Comparison of ENCODE assay signal across 26 mouse cellular contexts in the genomic region with DNA sequence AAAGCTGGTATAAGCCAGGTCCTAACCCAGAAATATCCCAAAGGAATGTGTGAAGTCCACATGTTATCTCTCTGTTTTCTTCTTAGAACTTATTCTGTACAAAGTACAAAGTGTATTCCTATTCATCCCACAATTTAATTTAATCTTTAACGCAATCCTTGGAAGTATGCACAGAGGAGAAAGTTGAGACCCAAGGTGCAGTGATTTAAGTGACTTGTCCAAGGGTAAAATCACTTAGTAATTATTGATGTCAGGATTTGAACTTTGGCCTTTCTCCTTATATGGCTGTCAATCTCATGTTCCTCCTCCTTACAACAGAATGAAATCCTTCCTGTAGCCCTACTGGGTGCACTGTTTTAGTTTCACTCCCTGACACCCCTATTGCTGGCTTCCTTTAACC. TPM values are rescaled to one million over a fixed set of nuclear protein-coding genes. Genes with fewer than 3 reads are reported as not detected.
A peak's percentile ranks its signal among the peaks of the same experiment; 100 is the strongest.
DNase-seq lines count a peak whose midpoint lies in the region; ATAC-seq and TF ChIP-seq lines count a peak whose summit lies in the region.
"Had no signal": no experiment of that assay in that cellular context is flagged by ENCODE, and none has a peak within 500 bp of the region (broad histone marks: within the 10 kb centered on the region; RNA-seq: fewer than 3 reads in every experiment).

No protein-coding gene starts in this region.

- H3K4me3 ChIP-seq in kidney, embryonic 15.5 days (replicated peaks): no peak overlapping the region
- H3K4me3 ChIP-seq in MEL (ENCODE audit: control insufficient read depth in 1 of 2, insufficient read depth in 1 of 2, low read depth in 2 of 2, low read length in 2 of 2): no peak overlapping the region
- H3K4me3 ChIP-seq in intestine, postnatal 0 days (ENCODE audit: low read depth, low read length): no peak overlapping the region
- no peak overlapping the region for H3K4me3 ChIP-seq in limb, embryonic 12.5 days (replicated peaks)
- H3K4me3 ChIP-seq in thymus, adult 2 months (ENCODE audit: control insufficient read depth, insufficient read depth, low read length): no peak overlapping the region
- H3K4me3 ChIP-seq: embryonic facial prominence, embryonic 12.5 days; embryonic facial prominence, embryonic 15.5 days; forebrain, embryonic 15.5 days; heart, embryonic 12.5 days; heart, embryonic 15.5 days had no signal

- no peak overlapping the region for H3K9ac ChIP-seq in kidney, embryonic 15.5 days
- H3K9ac ChIP-seq in MEL (ENCODE audit: control insufficient read depth, low read depth, low read length, poor library complexity, severe bottlenecking): no peak overlapping the region
- no peak overlapping the region for H3K9ac ChIP-seq in intestine, postnatal 0 days (ENCODE audit: low read depth, low read length)
- no peak overlapping the region for H3K9ac ChIP-seq in limb, embryonic 12.5 days (replicated peaks)
- H3K9ac ChIP-seq: embryonic facial prominence, embryonic 12.5 days; embryonic facial prominence, embryonic 15.5 days; forebrain, embryonic 15.5 days; heart, embryonic 12.5 days; heart, embryonic 15.5 days; hindbrain, embryonic 14.5 days had no signal

- H3K79me2 ChIP-seq in MEL (ENCODE audit: control insufficient read depth, insufficient read depth, low read length, poor library complexity): no peaks in the 10 kb centered on the region

- TF ChIP-seq CTCF in MEL (IDR thresholded peaks at IDR 0.05 in 2 of 3, conservative IDR thresholded peaks at IDR 0.05 in 1 of 3; ENCODE audit: control insufficient read depth in 1 of 3, insufficient read depth in 1 of 3, low read depth in 2 of 3, low read length in 3 of 3, poor library complexity in 1 of 3, severe bottlenecking in 1 of 3): no peak
- no peak for TF ChIP-seq CTCF in intestine, postnatal 0 days (IDR thresholded peaks at IDR 0.05; ENCODE audit: low read depth)
- no peak for TF ChIP-seq CTCF in thymus, adult 2 months (IDR thresholded peaks at IDR 0.05; ENCODE audit: borderline replicate concordance, control insufficient read depth, extremely low read depth, insufficient read depth, low read length, poor library complexity)

- no peaks in the 10 kb centered on the region for H3K9me3 ChIP-seq in kidney, embryonic 15.5 days (replicated peaks)
- H3K9me3 ChIP-seq in MEL (replicated peaks; ENCODE audit: insufficient read depth, low read length): no peaks in the 10 kb centered on the region
- no peaks in the 10 kb centered on the region for H3K9me3 ChIP-seq in intestine, postnatal 0 days (ENCODE audit: control insufficient read depth)
- H3K9me3 ChIP-seq in limb, embryonic 12.5 days: no peaks in the 10 kb centered on the region
- H3K9me3 ChIP-seq: embryonic facial prominence, embryonic 12.5 days; embryonic facial prominence, embryonic 15.5 days; forebrain, embryonic 15.5 days; heart, embryonic 12.5 days; heart, embryonic 15.5 days had no signal

- WGBS in kidney, embryonic 15.5 days: 64% methylated on average over 1 of the region's 1 CpGs
- WGBS in intestine, postnatal 0 days: 45% methylated on average over 1 of the region's 1 CpGs
- WGBS in limb, embryonic 12.5 days: 47% methylated on average over 1 of the region's 1 CpGs
- 95% methylated on average over 1 of the region's 1 CpGs for WGBS in thymus, adult 2 months

- H3K36me3 ChIP-seq in kidney, embryonic 15.5 days: no peaks in the 10 kb centered on the region
- peaks cover 0 to 8% of the 10 kb centered on the region in 2 experiments; a peak in 2 of 4 replicates for H3K36me3 ChIP-seq in MEL (ENCODE audit: control insufficient read depth in 1 of 2, insufficient read depth in 2 of 2, low read length in 2 of 2)
- H3K36me3 ChIP-seq in intestine, postnatal 0 days (ENCODE audit: control insufficient read depth, insufficient read depth): no peaks in the 10 kb centered on the region
- no peaks in the 10 kb centered on the region for H3K36me3 ChIP-seq in limb, embryonic 12.5 days
- no peaks in the 10 kb centered on the region for H3K36me3 ChIP-seq in thymus, adult 2 months (ENCODE audit: control insufficient read depth, insufficient read depth, low read length)
- H3K36me3 ChIP-seq: embryonic facial prominence, embryonic 12.5 days; embryonic facial prominence, embryonic 15.5 days; forebrain, embryonic 15.5 days; heart, embryonic 12.5 days; heart, embryonic 15.5 days had no signal

- no peak for TF ChIP-seq POLR2A in MEL (IDR thresholded peaks at IDR 0.05; ENCODE audit: control insufficient read depth in 1 of 2, insufficient read depth in 1 of 2, low read depth in 1 of 2, low read length in 2 of 2, poor library complexity in 1 of 2)
- no peak for TF ChIP-seq POLR2A in thymus, adult 2 months (IDR thresholded peaks at IDR 0.05; ENCODE audit: control insufficient read depth, extremely low read depth, insufficient read depth, low read length, poor library complexity)

- peaks cover 15% of the 10 kb centered on the region for H3K4me1 ChIP-seq in kidney, embryonic 15.5 days
- peaks cover 0 to 9% of the 10 kb centered on the region in 2 experiments; a peak in 1 of 4 replicates for H3K4me1 ChIP-seq in MEL (ENCODE audit: control insufficient read depth in 1 of 2, insufficient read depth in 2 of 2, low read length in 2 of 2)
- H3K4me1 ChIP-seq in intestine, postnatal 0 days (replicated peaks; ENCODE audit: control insufficient read depth, insufficient read depth, low read length): 0 out of 2 replicates have a peak, but pooled peaks cover 6% of the 10 kb centered on the region
- peaks cover 25% of the 10 kb centered on the region for H3K4me1 ChIP-seq in limb, embryonic 12.5 days (replicated peaks)
- no peaks in the 10 kb centered on the region for H3K4me1 ChIP-seq in thymus, adult 2 months (replicated peaks; ENCODE audit: control insufficient read depth, insufficient read depth, low read length)
- H3K4me1 ChIP-seq: embryonic facial prominence, embryonic 12.5 days; embryonic facial prominence, embryonic 15.5 days; heart, embryonic 12.5 days; heart, embryonic 15.5 days had no signal

- no peak for TF ChIP-seq EP300 in MEL (IDR thresholded peaks at IDR 0.05; ENCODE audit: low read depth in 1 of 2, low read length in 2 of 2)

- H3K27me3 ChIP-seq in kidney, embryonic 15.5 days: no peaks in the 10 kb centered on the region
- H3K27me3 ChIP-seq in MEL (ENCODE audit: control insufficient read depth in 1 of 2, insufficient read depth in 2 of 2, low read length in 2 of 2): peaks cover 0 to 6% of the 10 kb centered on the region in 2 experiments; a peak in 2 of 4 replicates
- H3K27me3 ChIP-seq in intestine, postnatal 0 days (replicated peaks; ENCODE audit: control insufficient read depth, insufficient read depth, low read length): no peaks in the 10 kb centered on the region
- H3K27me3 ChIP-seq in limb, embryonic 12.5 days: no peaks in the 10 kb centered on the region
- H3K27me3 ChIP-seq in thymus, adult 2 months (ENCODE audit: control insufficient read depth, insufficient read depth, low read length): no peaks in the 10 kb centered on the region; the same call in 1 of the 2 replicates
- H3K27me3 ChIP-seq: embryonic facial prominence, embryonic 12.5 days; embryonic facial prominence, embryonic 15.5 days; forebrain, embryonic 15.5 days; heart, embryonic 15.5 days had no signal

- peak; percentile 57 for DNase-seq in kidney, adult 9 months
- DNase-seq in MEL (ENCODE audit: low read depth, low spot score): no peak
- no peak for DNase-seq in thymus, adult 2 months
- DNase-seq in heart, postnatal 14 days: no peak
- no peak for DNase-seq in adrenal gland, postnatal 4 days (ENCODE audit: low spot score in 2 of 2)
- DNase-seq: adrenal gland, postnatal 10 days; adrenal gland, postnatal 36 days; B cell, adult 2 months; cerebellum, adult 11 months; cerebellum, adult 2 months; cerebellum, adult 9-11 months; cerebellum, postnatal 25 days; gastrocnemius, postnatal 25 days; heart, adult 18-20 months; heart, postnatal 10 days; heart, postnatal 4 days had no signal

- no peak overlapping the region for H3K4me2 ChIP-seq in kidney, embryonic 15.5 days
- H3K4me2 ChIP-seq in intestine, postnatal 0 days (replicated peaks; ENCODE audit: low read depth): no peak overlapping the region
- no peak overlapping the region for H3K4me2 ChIP-seq in limb, embryonic 12.5 days
- H3K4me2 ChIP-seq: embryonic facial prominence, embryonic 12.5 days; embryonic facial prominence, embryonic 15.5 days; forebrain, embryonic 15.5 days; heart, embryonic 12.5 days; heart, embryonic 15.5 days; hindbrain, embryonic 14.5 days had no signal

- no peak overlapping the region for H3K27ac ChIP-seq in kidney, embryonic 15.5 days
- no peak overlapping the region for H3K27ac ChIP-seq in MEL (ENCODE audit: control insufficient read depth, low read depth, low read length)
- H3K27ac ChIP-seq in intestine, postnatal 0 days (ENCODE audit: low read depth, low read length): no peak overlapping the region
- 0 out of 2 replicates have a peak overlapping the region, but pooled peaks have one; percentile 3 for H3K27ac ChIP-seq in limb, embryonic 12.5 days
- H3K27ac ChIP-seq in thymus, adult 2 months (ENCODE audit: control insufficient read depth, insufficient read depth, low read length): no peak overlapping the region
- H3K27ac ChIP-seq: embryonic facial prominence, embryonic 12.5 days; embryonic facial prominence, embryonic 15.5 days; forebrain, embryonic 15.5 days; heart, embryonic 15.5 days; hindbrain, embryonic 14.5 days; hindbrain, postnatal 0 days had no signal

- ATAC-seq in kidney, embryonic 15.5 days (replicated peaks; ENCODE audit: low FRiP score): no peak
- peak; percentile 71 for ATAC-seq in intestine, postnatal 0 days
- no peak for ATAC-seq in limb, embryonic 12.5 days (ENCODE audit: insufficient number of reproducible peaks, insufficient read depth, low FRiP score, low TSS enrichment, low read depth)
- ATAC-seq: forebrain, embryonic 15.5 days; hindbrain, postnatal 0 days had no signal

- intact Hi-C loops in heart, postnatal 14 days (cut with DNase I): no loop called here

- no peak for TF ChIP-seq RAD21 in MEL (IDR thresholded peaks at IDR 0.05; ENCODE audit: low read depth, low read length)

TF ChIP-seq in MEL, 35 proteins besides CTCF, POLR2A, EP300 and RAD21:
- TF ChIP-seq ZKSCAN1 (IDR thresholded peaks at IDR 0.05; ENCODE audit: low read depth, low read length): peak; percentile 80
- no peak for TF ChIP-seq ETS1 (IDR thresholded peaks at IDR 0.05; ENCODE audit: low read depth, low read length)

RNA-seq across cellular contexts. Expression of a gene that starts 42.5 kb away (rescaled TPM):
- 1,335 and 1,460 TPM in 2 replicates for polyA plus RNA-seq in kidney, embryonic 15.5 days (2015; fragmentation: Nextera tagmentation; extraction: Ambion mirVana)
- 503 and 520 TPM in 2 replicates for total RNA-seq in MEL (2012; rRNA removed)
- polyA plus RNA-seq in MEL (2012; ENCODE audit: insufficient read depth in 1 of 2, insufficient read length in 2 of 2, low read depth in 1 of 2, low replicate concordance in 2 of 2, missing spikeins in 1 of 2): 100 to 1,000 TPM; 199 to 520 TPM
- 2,687 and 2,714 TPM in 2 replicates for polyA plus RNA-seq in intestine, postnatal 0 days (2015; fragmentation: Nextera tagmentation; extraction: Ambion mirVana)
- 968 and 980 TPM in 2 replicates for polyA plus RNA-seq in limb, embryonic 12.5 days (2016; fragmentation: Nextera tagmentation; extraction: Ambion mirVana)
- polyA plus RNA-seq in thymus, adult 2 months (2012; rRNA removed): 378 and 530 TPM in 2 replicates
- total RNA-seq in heart, postnatal 14 days (2021): 1,000 to 10,000 TPM; 3,634 to 3,681 TPM
- total RNA-seq in adrenal gland, postnatal 4 days (2021): 100 to 1,000 TPM; 849 to 850 TPM
